Mouse (Mus musculus): ENCODE measurements around the gene Ppfia2. TPM values are rescaled to one million over a fixed set of nuclear protein-coding genes. Genes with fewer than 3 reads are reported as not detected.

Ppfia2 gene
- total RNA-seq, 2 experiments from 2014 or later, result not detected

DNA sequence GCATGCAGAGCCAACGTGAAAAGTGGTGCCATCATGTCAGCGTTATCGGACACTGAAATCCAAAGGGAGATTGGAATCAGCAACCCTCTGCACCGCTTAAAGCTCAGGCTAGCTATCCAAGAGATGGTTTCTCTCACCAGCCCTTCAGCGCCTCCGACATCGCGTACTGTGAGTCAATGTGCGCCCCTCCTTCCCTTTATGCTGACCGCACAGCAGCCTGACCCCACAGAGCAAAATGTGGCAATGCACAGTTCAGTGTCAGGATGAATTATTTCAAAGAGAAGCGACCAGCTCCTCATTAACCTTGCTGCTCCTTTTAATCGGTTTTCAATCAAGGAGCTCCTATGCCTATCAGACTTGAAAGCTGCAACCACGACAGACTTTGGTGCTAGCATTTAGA lies 426.2 kb downstream of the Ppfia2 start:
- no peak for ATAC-seq (replicated peaks; ENCODE audit: low FRiP score, poor library complexity, severe bottlenecking)

DNA sequence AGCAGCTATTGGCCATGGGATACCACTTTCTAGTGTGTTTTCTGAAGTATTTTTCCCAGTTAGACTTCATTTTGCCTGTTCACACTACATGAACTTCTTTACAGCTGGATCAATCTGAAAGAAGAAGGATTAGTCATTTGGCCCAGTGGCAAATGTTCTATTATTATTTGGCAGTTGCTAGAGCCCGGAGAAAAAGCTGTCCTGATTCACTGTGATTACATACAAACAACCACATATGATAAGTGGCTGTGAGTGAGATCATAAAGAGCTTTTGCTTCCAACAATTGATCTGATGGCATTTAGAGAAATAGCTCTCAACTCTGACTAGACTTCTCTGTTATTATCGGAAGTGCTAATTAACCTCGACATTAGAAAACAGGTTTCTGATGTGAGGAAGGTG lies 440.0 kb downstream of the Ppfia2 start:
- no peak for ATAC-seq (replicated peaks; ENCODE audit: low FRiP score, poor library complexity, severe bottlenecking)

GRCm38 (mm10) chr10:106913032-106913431 lies 442.9 kb downstream of the Ppfia2 start:
- no peak for ATAC-seq (replicated peaks; ENCODE audit: low FRiP score, poor library complexity, severe bottlenecking)

DNA sequence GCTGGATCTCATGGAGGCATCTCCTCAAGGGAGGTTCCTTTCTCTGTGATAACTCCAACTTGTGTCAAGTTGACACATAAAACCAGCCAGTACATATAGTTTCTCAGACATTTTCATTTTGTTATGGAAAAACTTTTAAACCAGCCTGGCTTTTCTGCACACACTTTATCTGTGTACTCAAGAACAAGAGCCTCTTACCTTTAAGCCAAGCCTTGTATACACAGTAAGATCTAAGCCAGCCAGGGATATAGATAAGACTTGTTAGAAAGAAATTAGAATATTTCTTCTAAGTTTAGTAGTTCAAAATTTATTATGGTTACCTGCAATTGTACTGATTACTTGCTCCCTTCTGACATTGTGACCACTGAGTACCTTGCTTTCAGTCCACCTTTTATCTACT lies 444.1 kb downstream of the Ppfia2 start:
- no peak for ATAC-seq (replicated peaks; ENCODE audit: low FRiP score, poor library complexity, severe bottlenecking)

- ATAC-seq (replicated peaks; ENCODE audit: low FRiP score, poor library complexity, severe bottlenecking), result no peak
These were observed 444.7 kb downstream of the Ppfia2 start for GRCm38 (mm10) chr10:106914822-106915221.

DNA sequence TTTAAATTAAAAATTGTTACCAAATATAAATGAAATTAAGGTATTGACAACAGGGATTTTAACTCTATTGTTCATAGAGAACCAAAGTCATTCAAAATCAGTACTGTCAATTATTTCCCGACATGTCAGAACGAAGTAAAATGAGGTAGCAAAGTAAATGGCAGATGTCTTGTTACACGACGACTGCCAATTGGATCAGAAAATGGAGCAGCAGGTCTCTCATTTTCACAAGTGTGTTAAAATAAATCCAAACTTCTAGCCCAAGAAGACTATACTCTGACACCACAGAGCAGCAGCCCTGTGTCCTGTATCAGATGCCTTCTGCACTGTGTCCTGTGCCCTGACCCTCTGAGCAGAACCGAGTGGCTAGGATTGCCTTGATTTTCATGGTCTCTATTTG lies 454.2 kb downstream of the Ppfia2 start:
- no peak for ATAC-seq (replicated peaks; ENCODE audit: low FRiP score, poor library complexity, severe bottlenecking)

DNA sequence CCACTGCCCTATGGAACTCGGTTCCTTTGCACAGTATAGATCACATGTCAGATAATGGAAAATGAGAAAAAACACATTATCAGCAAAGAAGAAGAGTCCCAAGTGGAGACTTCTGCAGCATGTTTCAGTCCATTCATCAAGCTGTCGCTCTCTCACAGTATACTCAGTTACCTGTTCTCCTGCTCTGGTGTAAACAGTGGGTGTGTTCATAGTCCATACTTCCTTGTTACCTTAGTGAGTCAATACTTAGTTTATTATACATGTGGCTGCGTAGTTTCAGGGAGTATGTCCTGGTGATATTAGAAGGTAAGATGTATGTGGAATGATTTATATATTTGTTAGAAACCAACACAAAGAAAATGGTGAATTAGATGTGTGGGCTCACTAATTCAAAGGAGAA lies 454.7 kb downstream of the Ppfia2 start:
- ATAC-seq (replicated peaks; ENCODE audit: low FRiP score, poor library complexity, severe bottlenecking), result no peak

- no peak for ATAC-seq (replicated peaks; ENCODE audit: low FRiP score, poor library complexity, severe bottlenecking)
These were observed 458.6 kb downstream of the Ppfia2 start for GRCm38 (mm10) chr10:106928576-106929332.

GRCm38 (mm10) chr10:106932571-106933073 lies 462.5 kb downstream of the Ppfia2 start:
- no peak for ATAC-seq (replicated peaks; ENCODE audit: low FRiP score, poor library complexity, severe bottlenecking)

GRCm38 (mm10) chr10:106936996-106937395 lies 466.9 kb downstream of the Ppfia2 start:
- no peak for ATAC-seq (replicated peaks; ENCODE audit: low FRiP score, poor library complexity, severe bottlenecking)

DNA sequence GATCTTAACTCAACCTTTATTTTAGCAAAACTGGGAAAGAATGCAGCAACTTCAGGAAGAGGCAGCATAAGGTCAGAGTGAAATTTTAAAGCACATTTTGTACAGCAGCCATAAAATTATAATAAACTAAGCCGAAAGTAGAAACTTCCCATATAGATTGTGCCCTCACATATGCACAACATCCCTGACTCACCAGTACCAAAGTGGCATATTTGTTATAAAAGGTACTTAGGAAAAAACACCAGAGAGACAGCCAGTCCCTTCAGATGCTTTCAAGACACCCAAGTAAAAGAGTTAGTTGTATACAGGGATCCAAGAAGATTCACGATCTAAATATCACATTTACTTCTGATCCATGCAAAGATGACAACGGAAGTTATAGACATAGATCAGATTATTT lies 468.7 kb downstream of the Ppfia2 start:
- ATAC-seq (replicated peaks; ENCODE audit: low FRiP score, poor library complexity, severe bottlenecking), result no peak

GRCm38 (mm10) chr10:106939441-106939840 lies 469.3 kb downstream of the Ppfia2 start:
- ATAC-seq (replicated peaks; ENCODE audit: low FRiP score, poor library complexity, severe bottlenecking), result no peak

DNA sequence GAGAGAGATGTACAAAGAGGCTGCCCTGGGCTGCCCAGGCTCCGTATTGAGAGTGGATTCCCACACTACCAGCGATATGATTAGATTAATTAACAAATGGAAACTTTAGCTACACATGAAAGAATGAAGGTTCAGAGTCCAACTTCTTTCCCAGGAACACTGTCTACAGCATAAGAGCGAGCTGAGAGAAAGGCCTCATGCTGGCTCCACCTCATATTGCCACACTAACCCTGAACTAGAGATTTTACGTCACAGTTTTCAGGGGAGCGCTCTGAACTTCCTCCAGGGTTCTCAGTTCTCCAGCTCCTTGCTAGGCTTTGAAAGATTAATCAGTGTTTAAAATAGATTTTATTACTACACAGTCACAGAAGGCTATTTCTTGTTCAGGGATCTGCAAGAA lies 471.2 kb downstream of the Ppfia2 start:
- no peak for ATAC-seq (replicated peaks; ENCODE audit: low FRiP score, poor library complexity, severe bottlenecking)

GRCm38 (mm10) chr10:106959026-106959425 lies 488.9 kb downstream of the Ppfia2 start:
- no peak for ATAC-seq (replicated peaks; ENCODE audit: low FRiP score, poor library complexity, severe bottlenecking)

DNA sequence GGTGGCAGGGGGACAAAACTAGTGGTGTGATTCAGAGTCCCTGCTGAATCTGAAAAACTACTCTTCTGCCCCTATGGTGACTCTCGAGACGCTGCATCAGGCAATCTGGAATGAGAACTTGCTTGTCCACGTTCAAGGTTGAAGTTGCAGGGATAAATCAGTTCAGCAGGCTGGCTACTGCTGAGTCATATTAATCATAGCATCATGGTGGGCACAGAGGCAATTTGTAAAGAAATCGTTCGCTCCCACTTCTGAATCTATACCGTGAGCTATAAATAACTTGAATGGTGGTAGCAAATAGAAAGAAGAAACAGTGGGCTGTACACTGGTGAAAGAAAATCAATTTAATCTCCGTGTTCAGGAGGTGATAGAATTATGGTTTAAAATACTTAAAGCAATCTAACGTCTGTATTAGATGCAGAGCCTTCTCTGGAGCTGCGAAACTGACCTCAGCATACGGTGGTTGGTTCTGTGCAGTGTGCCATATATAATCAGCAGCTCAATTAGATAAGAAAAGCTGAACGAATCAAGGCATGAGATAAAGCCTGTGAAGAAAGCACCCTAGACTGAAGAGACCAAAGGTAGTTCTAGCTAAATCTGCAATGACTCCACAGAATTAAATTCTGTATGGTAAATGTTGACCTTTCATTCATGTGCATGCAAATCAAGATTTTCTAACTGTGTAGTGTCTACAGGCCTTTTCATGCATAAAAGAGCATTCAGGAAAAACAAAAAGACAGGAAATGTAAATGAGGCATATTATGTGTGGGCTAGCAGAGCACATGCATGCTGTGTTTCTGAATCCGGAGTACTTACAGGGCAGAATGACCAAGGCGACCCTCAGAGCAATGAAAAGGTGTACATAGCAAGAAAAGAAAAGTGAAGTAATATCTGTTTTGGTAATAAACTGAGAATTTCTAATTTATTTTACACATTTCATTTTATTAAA lies 505.3 kb downstream of the Ppfia2 start:
- ATAC-seq (replicated peaks; ENCODE audit: low FRiP score, poor library complexity, severe bottlenecking), result no peak
